Mouse (Mus musculus) monocyte, adult 2 months (primary cell): ENCODE measurements at regions not wholly inside any gene's neighbourhood (a gene's known extent, or its start where the extent isn't known, plus 50 kb on each side); places are given as distances from the start of the nearest gene placed in this dataset.

Experiments
- DNase-seq, 2 experiments: peaks; one replicate each; pipeline ENCODE4 v3.0.0; 2022; ENCODE audit warnings: low spot score in 2 of 2, low read depth in 1 of 2

GRCm38 (mm10) chr11:22640371-22640990 is 128.6 kb downstream of the Tmem17 start:
- no peak for DNase-seq

GRCm38 (mm10) chr11:22641450-22641849 is 129.6 kb downstream of the Tmem17 start:
- no peak for DNase-seq

GRCm38 (mm10) chr11:22644010-22644625 is 132.2 kb downstream of the Tmem17 start:
- no peak for DNase-seq

- DNase-seq: no peak
Observed at GRCm38 (mm10) chr11:22644877-22645276, 133.0 kb downstream of the Tmem17 start.

GRCm38 (mm10) chr11:22646192-22646936 is 134.5 kb downstream of the Tmem17 start:
- no peak for DNase-seq

- DNase-seq: no peak
Observed at GRCm38 (mm10) chr11:22648275-22648674, 136.4 kb downstream of the Tmem17 start.

GRCm38 (mm10) chr11:22650771-22651170 is 138.9 kb downstream of the Tmem17 start:
- DNase-seq: no peak

GRCm38 (mm10) chr11:22651313-22651712 is 139.4 kb downstream of the Tmem17 start:
- DNase-seq: no peak

- no peak for DNase-seq
Observed at GRCm38 (mm10) chr11:22651911-22652310, 140.0 kb downstream of the Tmem17 start.

- DNase-seq: no peak
Observed at GRCm38 (mm10) chr11:22652931-22653330, 141.0 kb downstream of the Tmem17 start.

GRCm38 (mm10) chr11:22653366-22653765 is 141.5 kb downstream of the Tmem17 start:
- no peak for DNase-seq

- DNase-seq: no peak
Observed at GRCm38 (mm10) chr11:22657635-22658034, 145.7 kb downstream of the Tmem17 start.

GRCm38 (mm10) chr11:22661072-22661471 is 149.2 kb downstream of the Tmem17 start:
- no peak for DNase-seq

- DNase-seq: no peak
Observed at GRCm38 (mm10) chr11:22661713-22662551, 150.0 kb downstream of the Tmem17 start.

GRCm38 (mm10) chr11:22665978-22666377 is 154.1 kb downstream of the Tmem17 start:
- peak; percentile 8 to 19 for DNase-seq

- no peak for DNase-seq
Observed at GRCm38 (mm10) chr11:22666378-22666777, 154.5 kb downstream of the Tmem17 start.

- no peak for DNase-seq
Observed at GRCm38 (mm10) chr11:22668220-22668619, 156.3 kb downstream of the Tmem17 start.

GRCm38 (mm10) chr11:22669267-22669666 is 157.4 kb downstream of the Tmem17 start:
- no peak for DNase-seq

- DNase-seq: no peak
Observed at GRCm38 (mm10) chr11:22671791-22672490, 160.1 kb downstream of the Tmem17 start.

GRCm38 (mm10) chr11:22675047-22675446 is 163.2 kb downstream of the Tmem17 start:
- no peak for DNase-seq

- DNase-seq: no peak
Observed at GRCm38 (mm10) chr11:22675754-22676153, 163.9 kb downstream of the Tmem17 start.
